Mouse (Mus musculus) MEL (cell line): ENCODE results near the gene Vipr1. TPM values are rescaled to one million over a fixed set of nuclear protein-coding genes. Genes with fewer than 3 reads are reported as not detected.

Experiments
- DNase-seq: peaks from one replicate; pipeline ENCODE4 v3.0.0; 2011; ENCODE audit warnings: low read depth, low spot score
- H3K27ac ChIP-seq: 2 replicates; pipeline ENCODE4 v1.5.1; 2012; ENCODE audit warnings: low read depth, mild to moderate bottlenecking, control low read depth, low read length, moderate library complexity; ENCODE audit not compliant: control insufficient read depth
- H3K27me3 ChIP-seq, 2 experiments: fragments of 150-350 bp in 1 of 2; sonication (generic) in 1 of 2; 2 replicates each; pipeline ENCODE4 v1.6.1; 2012; ENCODE audit warnings: low read length in 2 of 2, mild to moderate bottlenecking in 2 of 2, improper control_type of control experiment in 1 of 2, moderate library complexity in 1 of 2; ENCODE audit not compliant: insufficient read depth in 2 of 2, control insufficient read depth in 1 of 2
- H3K36me3 ChIP-seq, 2 experiments: 2 replicates each; pipeline ENCODE4 v1.6.1; 2012 to 2014; ENCODE audit warnings: low read length in 2 of 2, improper control_type of control experiment in 1 of 2, inconsistent platforms in 1 of 2, mild to moderate bottlenecking in 1 of 2; ENCODE audit not compliant: insufficient read depth in 2 of 2, control insufficient read depth in 1 of 2
- H3K4me1 ChIP-seq, 2 experiments: fragments of 150-350 bp in 1 of 2; sonication (generic) in 1 of 2; 2 replicates each; pipeline ENCODE4 v1.6.1; 2012; ENCODE audit warnings: low read length in 2 of 2, improper control_type of control experiment in 1 of 2, mild to moderate bottlenecking in 1 of 2; ENCODE audit not compliant: insufficient read depth in 2 of 2, control insufficient read depth in 1 of 2
- H3K4me3 ChIP-seq, 2 experiments: fragments of 150-350 bp in 1 of 2; sonication (generic) in 1 of 2; 2 replicates each; pipeline ENCODE4 v1.5.1; 2012; ENCODE audit warnings: low read depth in 2 of 2, low read length in 2 of 2, mild to moderate bottlenecking in 2 of 2, moderate library complexity in 2 of 2, control low read depth in 1 of 2, improper control_type of control experiment in 1 of 2; ENCODE audit not compliant: control insufficient read depth in 1 of 2, insufficient read depth in 1 of 2
- H3K79me2 ChIP-seq: 2 replicates; pipeline ENCODE4 v1.6.1; 2012; ENCODE audit warnings: mild to moderate bottlenecking, low read length, moderate library complexity; ENCODE audit not compliant: control insufficient read depth, poor library complexity, insufficient read depth
- H3K9ac ChIP-seq: 2 replicates; pipeline ENCODE4 v1.6.1; 2012; ENCODE audit warnings: low read depth, mild to moderate bottlenecking, control low read depth, low read length, moderate library complexity; ENCODE audit not compliant: control insufficient read depth, poor library complexity, severe bottlenecking
- H3K9me3 ChIP-seq: fragments of 150-350 bp; sonication (generic); replicated peaks from 2 replicates; pipeline ENCODE4 v1.6.1; 2012; ENCODE audit warnings: mild to moderate bottlenecking, low read length, improper control_type of control experiment, moderate library complexity; ENCODE audit not compliant: insufficient read depth
- BHLHE40 ChIP-seq: IDR thresholded peaks from 2 replicates; pipeline ENCODE4 v1.6.1; 2012; ENCODE audit warnings: low read depth, mild to moderate bottlenecking, inconsistent platforms, low read length, improper control_type of control experiment, borderline replicate concordance
- CTCF ChIP-seq, 3 experiments: IDR thresholded peaks in 2 of 3; conservative IDR thresholded peaks in 1 of 3; 2 replicates each; pipeline ENCODE4 v1.5.1; 2011 to 2012; ENCODE audit warnings: low read length in 3 of 3, low read depth in 2 of 3, mild to moderate bottlenecking in 2 of 3, improper control_type of control experiment in 1 of 3, inconsistent platforms in 1 of 3, mixed read lengths in 1 of 3, moderate library complexity in 1 of 3; ENCODE audit not compliant: control insufficient read depth in 1 of 3, insufficient read depth in 1 of 3, poor library complexity in 1 of 3, severe bottlenecking in 1 of 3
- ELF1 ChIP-seq: IDR thresholded peaks from 2 replicates; pipeline ENCODE4 v1.6.1; 2014; ENCODE audit warnings: low read depth, mild to moderate bottlenecking, inconsistent platforms, low read length, improper control_type of control experiment, moderate library complexity
- EP300 ChIP-seq, 2 experiments: IDR thresholded peaks; 2 replicates each; pipeline ENCODE4 v1.6.1; 2011; ENCODE audit warnings: improper control_type of control experiment in 2 of 2, low read length in 2 of 2, low read depth in 1 of 2, mild to moderate bottlenecking in 1 of 2
- GATA1 ChIP-seq: IDR thresholded peaks from 2 replicates; pipeline ENCODE4 v1.6.1; 2011; ENCODE audit warnings: low read depth, low read length, improper control_type of control experiment
- JUND ChIP-seq: IDR thresholded peaks from 2 replicates; pipeline ENCODE4 v1.6.1; 2011; ENCODE audit warnings: low read depth, mild to moderate bottlenecking, improper control_type of control experiment, low read length
- KAT2A ChIP-seq: conservative IDR thresholded peaks from 2 replicates; pipeline ENCODE4 v1.6.1; 2012; ENCODE audit warnings: low read depth, low read length, improper control_type of control experiment, inconsistent platforms
- MAFK ChIP-seq: IDR thresholded peaks from 2 replicates; pipeline ENCODE4 v1.6.1; 2011; ENCODE audit warnings: low read depth, mild to moderate bottlenecking, low read length, improper control_type of control experiment, borderline replicate concordance
- MYB ChIP-seq: IDR thresholded peaks from 2 replicates; pipeline ENCODE4 v1.6.1; 2011; ENCODE audit warnings: mild to moderate bottlenecking, low read depth, low read length, improper control_type of control experiment
- MYC ChIP-seq: IDR thresholded peaks from 2 replicates; pipeline ENCODE4 v1.6.1; 2011; ENCODE audit warnings: low read depth, mild to moderate bottlenecking, low read length, improper control_type of control experiment, moderate library complexity
- NELFE ChIP-seq: IDR thresholded peaks from 2 replicates; pipeline ENCODE4 v1.6.1; 2011; ENCODE audit warnings: low read depth, low read length, improper control_type of control experiment
- POLR2AphosphoS2 ChIP-seq: IDR thresholded peaks from 2 replicates; pipeline ENCODE4 v1.6.1; 2011; ENCODE audit warnings: low read length, improper control_type of control experiment
- SMC3 ChIP-seq: IDR thresholded peaks from 2 replicates; pipeline ENCODE4 v1.6.1; 2011; ENCODE audit warnings: low read depth, low read length, improper control_type of control experiment
- USF1 ChIP-seq: IDR thresholded peaks from 2 replicates; pipeline ENCODE4 v1.6.1; 2014; ENCODE audit warnings: low read depth, mild to moderate bottlenecking, inconsistent platforms, low read length, improper control_type of control experiment, moderate library complexity
- USF2 ChIP-seq, 2 experiments: IDR thresholded peaks; 2 replicates each; pipeline ENCODE4 v1.6.1; 2011 to 2012; ENCODE audit warnings: improper control_type of control experiment in 2 of 2, low read length in 2 of 2, borderline replicate concordance in 1 of 2, inconsistent platforms in 1 of 2, low read depth in 1 of 2, mild to moderate bottlenecking in 1 of 2; ENCODE audit not compliant: insufficient read depth in 1 of 2
- ZKSCAN1 ChIP-seq: IDR thresholded peaks from 2 replicates; pipeline ENCODE4 v1.6.1; 2012; ENCODE audit warnings: low read depth, mild to moderate bottlenecking, inconsistent platforms, low read length, improper control_type of control experiment, moderate library complexity
- ZNF384 ChIP-seq: IDR thresholded peaks from 2 replicates; pipeline ENCODE4 v1.6.1; 2012; ENCODE audit warnings: low read depth, mild to moderate bottlenecking, inconsistent platforms, low read length, improper control_type of control experiment
- polyA plus RNA-seq, 2 experiments: library from polyadenylated mRNA; stranded (reverse) in 1 of 2; unstranded in 1 of 2; fragments of >175 nt in 1 of 2; fragments of >200 nt in 1 of 2; gene quantifications; 2 replicates each; pipeline versions ENCODE4 v1.2.1 to v1.2.4; 2012; ENCODE audit warnings: low replicate concordance in 2 of 2, low read depth in 1 of 2; ENCODE audit not compliant: insufficient read length in 2 of 2, insufficient read depth in 1 of 2, missing spikeins in 1 of 2
- total RNA-seq: library from RNA; depleted of rRNA; stranded (reverse); fragments of 300-350 nt; gene quantifications from 2 replicates; pipeline ENCODE4 v1.2.3, GENCODE M21; 2012

The Vipr1 gene
- total and polyA plus RNA-seq, 3 experiments = not detected

DNA sequence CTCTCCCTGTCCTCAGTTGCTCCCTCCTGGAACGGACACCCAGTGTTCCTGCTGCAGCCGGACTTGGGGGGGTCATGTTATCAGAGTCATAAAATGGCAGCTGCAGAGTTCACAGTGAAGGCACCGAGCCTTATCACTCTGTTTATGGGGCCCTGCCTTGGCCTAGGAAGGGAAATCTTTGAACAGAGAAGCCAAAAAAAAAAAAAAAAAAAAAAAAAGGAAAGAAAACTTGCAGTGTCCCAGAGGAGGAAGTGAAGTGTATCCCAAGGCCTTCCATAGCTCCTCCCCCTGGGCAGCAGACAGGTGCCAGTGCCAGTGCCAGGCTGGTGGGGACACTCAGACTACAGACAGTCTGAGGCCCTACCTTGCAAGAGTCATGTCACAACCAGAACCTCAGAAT is 2.3 kb downstream of the Vipr1 start:
- Histone ChIP-seq H3K27me3 (no peaks in the 10 kb centered on the region), H3K4me3 (no peak overlapping the region), H3K27ac (no peak overlapping the region), H3K4me1 (no peaks in the 10 kb centered on the region), H3K9me3 (no peaks in the 10 kb centered on the region), H3K36me3 (no peaks in the 10 kb centered on the region), H3K79me2 (no peaks in the 10 kb centered on the region), H3K9ac (no peak overlapping the region)
- no peak for TF ChIP-seq USF1
- peak; percentile 62 for TF ChIP-seq ZNF384
- DNase-seq = no peak

- H3K9ac ChIP-seq = no peak overlapping the region
- no peaks in the 10 kb centered on the region for H3K36me3 ChIP-seq
- H3K27ac ChIP-seq = no peak overlapping the region
- H3K9me3 ChIP-seq = no peaks in the 10 kb centered on the region
- TF ChIP-seq JUND = no peak
- TF ChIP-seq BHLHE40 = no peak
- TF ChIP-seq SMC3 = no peak
- no peaks in the 10 kb centered on the region for H3K79me2 ChIP-seq
- H3K4me1 ChIP-seq = no peaks in the 10 kb centered on the region
- H3K4me3 ChIP-seq = no peak overlapping the region
- DNase-seq = no peak
- H3K27me3 ChIP-seq = no peaks in the 10 kb centered on the region
Observed at GRCm38 (mm10) chr9:121647026-121647425, 4.5 kb downstream of the Vipr1 start.

DNA sequence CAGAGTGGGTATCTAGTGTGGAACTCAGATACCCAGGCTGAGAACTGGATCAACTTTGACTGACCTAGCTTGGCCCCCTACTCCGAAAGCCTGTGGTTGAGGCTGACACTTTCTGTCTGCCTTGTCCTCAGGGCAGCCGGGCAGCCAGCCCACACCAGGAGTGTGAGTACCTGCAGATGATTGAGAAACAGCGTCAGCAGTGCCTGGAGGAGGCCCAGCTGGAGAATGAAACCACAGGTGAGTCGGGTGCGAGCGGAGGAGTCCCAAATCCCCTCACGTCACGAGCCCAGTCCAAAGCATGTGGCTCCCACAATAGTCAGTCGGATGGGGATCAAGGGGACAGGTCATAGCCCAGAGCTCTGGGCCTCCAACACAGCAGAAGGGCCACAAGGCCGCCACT is 11.2 kb downstream of the Vipr1 start:
- no peak for DNase-seq
- H3K27ac ChIP-seq = no peak overlapping the region
- H3K4me3 ChIP-seq = no peak overlapping the region
- no peaks in the 10 kb centered on the region for H3K9me3 ChIP-seq
- no peak for TF ChIP-seq NELFE
- TF ChIP-seq KAT2A = no peak
- no peak for TF ChIP-seq ZKSCAN1
- no peak for TF ChIP-seq EP300 (IDR thresholded peaks at IDR 0.05; ENCODE audit: low read depth in 1 of 2, low read length in 2 of 2)
- TF ChIP-seq MYB = no peak
- TF ChIP-seq GATA1 = no peak
- no peak for TF ChIP-seq POLR2AphosphoS2
- TF ChIP-seq USF2 (IDR thresholded peaks at IDR 0.05; ENCODE audit: borderline replicate concordance in 1 of 2, insufficient read depth in 1 of 2, low read depth in 1 of 2, low read length in 2 of 2) = no peak
- TF ChIP-seq MYC = no peak
- no peak for TF ChIP-seq ELF1
- no peak for TF ChIP-seq CTCF (IDR thresholded peaks at IDR 0.05 in 2 of 3, conservative IDR thresholded peaks at IDR 0.05 in 1 of 3; ENCODE audit: control insufficient read depth in 1 of 3, insufficient read depth in 1 of 3, low read depth in 2 of 3, low read length in 3 of 3, poor library complexity in 1 of 3, severe bottlenecking in 1 of 3)
- no peak for TF ChIP-seq MAFK
- H3K27me3 ChIP-seq = no peaks in the 10 kb centered on the region
- H3K79me2 ChIP-seq = no peaks in the 10 kb centered on the region
- H3K36me3 ChIP-seq = no peaks in the 10 kb centered on the region
- H3K9ac ChIP-seq = no peak overlapping the region
- H3K4me1 ChIP-seq = no peaks in the 10 kb centered on the region
